ENCODE assay signal across 14 mouse cellular contexts in the genomic region with DNA sequence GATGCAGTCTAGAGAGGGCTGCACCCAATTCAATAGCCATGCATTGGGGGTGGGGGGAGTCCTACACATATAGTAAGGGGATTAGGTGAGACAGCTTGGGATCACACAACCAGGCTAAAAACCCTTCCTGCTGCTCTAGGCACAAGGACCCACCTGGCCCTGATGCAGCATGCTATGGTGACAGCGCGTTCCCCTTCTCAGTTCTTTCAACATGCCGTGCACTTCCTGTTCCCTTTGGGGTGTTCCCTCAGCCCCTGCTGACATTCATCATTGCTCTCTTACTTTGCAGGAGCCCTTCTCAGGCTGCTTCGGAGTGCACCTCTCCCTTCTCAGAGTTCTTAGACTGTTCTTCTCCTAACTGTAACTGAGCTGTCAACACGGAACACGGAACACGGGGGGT. TPM values are rescaled to one million over a fixed set of nuclear protein-coding genes. Genes with fewer than 3 reads are reported as not detected.
A peak's percentile ranks its signal among the peaks of the same experiment; 100 is the strongest.
DNase-seq lines count a peak whose midpoint lies in the region; ATAC-seq and TF ChIP-seq lines count a peak whose summit lies in the region.
"Had no signal": no experiment of that assay in that cellular context is flagged by ENCODE, and none has a peak within 500 bp of the region (broad histone marks: within the 10 kb centered on the region; RNA-seq: fewer than 3 reads in every experiment).

No protein-coding gene starts in this region.

- no peak overlapping the region for H3K27ac ChIP-seq in midbrain, embryonic 11.5 days (ENCODE audit: low read depth, low read length)
- H3K27ac ChIP-seq: forebrain, embryonic 15.5 days; stomach, embryonic 15.5 days had no signal

- ATAC-seq in neutrophil, adult 5-6 weeks (ENCODE audit: extremely low read depth, insufficient number of reproducible peaks, low FRiP score, poor library complexity, severe bottlenecking), result peak; percentile 37; the same call in 1 of the 2 replicates
- no peak for ATAC-seq in midbrain, embryonic 11.5 days (ENCODE audit: low FRiP score)
- ATAC-seq: forebrain, embryonic 15.5 days had no signal

- H3K27me3 ChIP-seq in midbrain, embryonic 11.5 days (ENCODE audit: control insufficient read depth, insufficient read depth, low read length), result no peaks in the 10 kb centered on the region
- H3K27me3 ChIP-seq: CH12.LX; forebrain, embryonic 15.5 days; stomach, embryonic 15.5 days had no signal

- H3K9ac ChIP-seq in midbrain, embryonic 11.5 days (ENCODE audit: low read length), result no peak overlapping the region
- H3K9ac ChIP-seq: forebrain, embryonic 15.5 days; stomach, embryonic 15.5 days had no signal

- no peaks in the 10 kb centered on the region for H3K36me3 ChIP-seq in midbrain, embryonic 11.5 days (ENCODE audit: control insufficient read depth, insufficient read depth, low read length)
- H3K36me3 ChIP-seq: forebrain, embryonic 15.5 days; stomach, embryonic 15.5 days had no signal

- no peak for TF ChIP-seq POLR2A in lung, adult 2 months (IDR thresholded peaks at IDR 0.05; ENCODE audit: borderline replicate concordance, extremely low read depth, low read depth, low read length)

- H3K4me3 ChIP-seq in lung, adult 2 months (replicated peaks; ENCODE audit: extremely low read depth, low read depth, low read length), result no peak overlapping the region
- no peak overlapping the region for H3K4me3 ChIP-seq in midbrain, embryonic 11.5 days (ENCODE audit: low read depth, low read length)
- H3K4me3 ChIP-seq: forebrain, embryonic 15.5 days; stomach, embryonic 15.5 days had no signal

- no peaks in the 10 kb centered on the region for H3K9me3 ChIP-seq in midbrain, embryonic 11.5 days (ENCODE audit: control insufficient read depth, low read length)
- H3K9me3 ChIP-seq: forebrain, embryonic 15.5 days; stomach, embryonic 15.5 days had no signal

- no peak overlapping the region for H3K4me2 ChIP-seq in midbrain, embryonic 11.5 days
- H3K4me2 ChIP-seq: forebrain, embryonic 15.5 days; stomach, embryonic 15.5 days had no signal

- DNase-seq in lung, adult 18-20 months, result peak; percentile 18 to 34
- no peak for DNase-seq in lung, adult 2 months
- DNase-seq in induced T-regulatory cell, adult 2 months (ENCODE audit: low read depth), result peak; percentile 75
- peak; percentile 73 to 81 for DNase-seq in thymus, postnatal 36 days
- DNase-seq in midbrain, embryonic 11.5 days (ENCODE audit: low spot score, missing footprints), result no peak
- DNase-seq in embryo, embryonic 10 days (ENCODE audit: low spot score), result no peak
- no peak for DNase-seq in ovary, postnatal 36 days (ENCODE audit: low spot score)
- DNase-seq: adrenal gland, postnatal 36 days; cerebellum, adult 2 months; kidney, postnatal 14 days had no signal

- no peak for TF ChIP-seq CTCF in lung, adult 2 months (IDR thresholded peaks at IDR 0.05; ENCODE audit: insufficient read depth, low read length)

- WGBS in lung, adult 2 months, result 42% methylated on average over 7 of the region's 7 CpGs
- WGBS in midbrain, embryonic 11.5 days, result 81% methylated on average over 7 of the region's 7 CpGs

- no peaks in the 10 kb centered on the region; the same call in 1 of the 2 replicates for H3K4me1 ChIP-seq in lung, adult 2 months (ENCODE audit: control insufficient read depth, insufficient read depth, low read length)
- peaks cover 11% of the 10 kb centered on the region for H3K4me1 ChIP-seq in midbrain, embryonic 11.5 days (ENCODE audit: control insufficient read depth, insufficient read depth, low read length)

RNA-seq across cellular contexts. Expression of a gene that starts 2.5 kb away (rescaled TPM):
- polyA plus RNA-seq in lung, adult 2 months (2012; rRNA removed), result 5.2 and 8.7 TPM in 2 replicates
- total RNA-seq in neutrophil, adult 5-6 weeks (2017), result 124 and 139 TPM in 2 replicates
- polyA plus RNA-seq in midbrain, embryonic 11.5 days (2014; fragmentation: Nextera tagmentation; extraction: Ambion mirVana), result 13.5 and 14.4 TPM in 2 replicates

RNA-seq across cellular contexts. Expression of a gene that starts 47.2 kb away (rescaled TPM):
- 4.0 and 5.0 TPM in 2 replicates for polyA plus RNA-seq in lung, adult 2 months (2012; rRNA removed)
- 7.9 and 11.3 TPM in 2 replicates for total RNA-seq in neutrophil, adult 5-6 weeks (2017)
- polyA plus RNA-seq in midbrain, embryonic 11.5 days (2014; fragmentation: Nextera tagmentation; extraction: Ambion mirVana), result 0.04 and 0.14 TPM in 2 replicates

RNA-seq across cellular contexts. Expression of a gene that starts 58.4 kb away (rescaled TPM):
- polyA plus RNA-seq in lung, adult 2 months (2012; rRNA removed), result 11.5 and 16.8 TPM in 2 replicates
- 118 and 128 TPM in 2 replicates for total RNA-seq in neutrophil, adult 5-6 weeks (2017)
- polyA plus RNA-seq in midbrain, embryonic 11.5 days (2014; fragmentation: Nextera tagmentation; extraction: Ambion mirVana), result 0.74 and 1.4 TPM in 2 replicates

Comparison
In these comparisons a context has a peak if more than half of its experiments do, and no peak if none do; other contexts are left out.
1. DNase-seq: peak in lung, adult 18-20 months (2 of 2), induced T-regulatory cell, adult 2 months (single experiment) and thymus, postnatal 36 days (2 of 2); none in lung, adult 2 months (single experiment), midbrain, embryonic 11.5 days (single experiment), embryo, embryonic 10 days (single experiment) and ovary, postnatal 36 days (single experiment).